Mouse (Mus musculus): Measurements from ENCODE around the gene Adgrl2.

DNA sequence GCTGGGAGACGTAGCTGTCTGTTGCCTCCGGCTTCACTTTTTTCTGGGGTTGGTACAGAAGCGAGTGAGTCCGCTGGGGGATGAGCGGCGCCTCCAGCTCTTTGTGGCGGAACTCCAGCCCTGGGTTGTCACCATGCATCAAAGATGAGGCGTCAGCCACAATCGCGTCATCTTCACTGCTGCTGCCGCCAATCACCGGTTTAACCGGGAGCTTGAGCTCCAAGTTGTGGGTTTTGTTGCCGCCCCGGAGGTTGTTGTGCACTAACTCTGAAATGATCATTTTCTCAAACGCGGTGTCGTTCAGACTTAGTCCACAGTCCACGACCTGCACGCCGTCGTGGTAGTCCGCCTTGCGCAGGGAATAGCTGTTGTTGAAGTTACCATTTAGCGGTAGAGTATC lies 172.9 kb downstream of the Adgrl2 start:
- TF ChIP-seq CTCF (IDR thresholded peaks at IDR 0.05; ENCODE audit: extremely low read depth, insufficient read depth, insufficient read length, insufficient replicate concordance) (no peak), POLR2A (IDR thresholded peaks at IDR 0.05; ENCODE audit: low read depth, low read length) (no peak)

Data from spleen, adult 2 months (tissue).